ENCODE assay signal across 33 mouse cellular contexts in genomic region chr5:135918593-135918992, GRCm38 (mm10). TPM values are rescaled to one million over a fixed set of nuclear protein-coding genes. Genes with fewer than 3 reads are reported as not detected.
DNase-seq lines count a peak whose midpoint lies in the region; ATAC-seq and TF ChIP-seq lines count a peak whose summit lies in the region.
"Had no signal": no experiment of that assay in that cellular context is flagged by ENCODE, and none has a peak within 500 bp of the region (broad histone marks: within the 10 kb centered on the region; RNA-seq: fewer than 3 reads in every experiment).

No protein-coding gene starts in this region.

- no peak for DNase-seq in kidney, postnatal 0 days (ENCODE audit: low spot score)
- DNase-seq in midbrain, postnatal 0 days (ENCODE audit: low spot score) = no peak
- no peak for DNase-seq in midbrain, embryonic 11.5 days (ENCODE audit: low spot score, missing footprints)
- peak; percentile 61 for DNase-seq in ZHBTc4 (ENCODE audit: low read depth, low spot score)
- DNase-seq in right cerebral cortex, postnatal 36 days (ENCODE audit: low spot score in 2 of 2) = no peak
- no peak for DNase-seq in cerebellum, adult 11 months
- DNase-seq: adrenal gland, postnatal 25 days; B cell, adult 2 months; cerebellum, adult 8-10 months; heart, postnatal 10 days; kidney, adult 8-10 months; kidney, postnatal 14 days; lung, adult 18-20 months; lung, postnatal 36 days; right cerebral cortex, postnatal 25 days; spleen, adult 18-20 months; thymus, adult 18-20 months; thymus, postnatal 36 days had no signal

- H3K9ac ChIP-seq in kidney, postnatal 0 days (ENCODE audit: low read depth, low read length) = no peak overlapping the region
- H3K9ac ChIP-seq in kidney, embryonic 15.5 days = no peak overlapping the region
- H3K9ac ChIP-seq in midbrain, postnatal 0 days (replicated peaks; ENCODE audit: low read length, poor library complexity, severe bottlenecking) = no peak overlapping the region
- H3K9ac ChIP-seq in midbrain, embryonic 11.5 days (ENCODE audit: low read length) = no peak overlapping the region
- H3K9ac ChIP-seq: embryonic facial prominence, embryonic 15.5 days; forebrain, embryonic 12.5 days; heart, embryonic 13.5 days; hindbrain, embryonic 14.5 days; limb, embryonic 13.5 days; midbrain, embryonic 13.5 days had no signal

- peaks cover 19% of the 10 kb centered on the region for H3K36me3 ChIP-seq in kidney, postnatal 0 days (ENCODE audit: insufficient read depth, low read length)
- peaks cover 90% of the 10 kb centered on the region for H3K36me3 ChIP-seq in kidney, embryonic 15.5 days
- H3K36me3 ChIP-seq in midbrain, postnatal 0 days (ENCODE audit: insufficient read depth, low read length) = peaks cover 21% of the 10 kb centered on the region
- H3K36me3 ChIP-seq in midbrain, embryonic 11.5 days (ENCODE audit: control insufficient read depth, insufficient read depth, low read length) = peaks cover 37% of the 10 kb centered on the region

- no peak overlapping the region for H3K4me2 ChIP-seq in kidney, postnatal 0 days (ENCODE audit: low read length)
- no peak overlapping the region for H3K4me2 ChIP-seq in kidney, embryonic 15.5 days
- H3K4me2 ChIP-seq in midbrain, postnatal 0 days (ENCODE audit: low read depth, low read length, poor library complexity, severe bottlenecking) = no peak overlapping the region
- no peak overlapping the region for H3K4me2 ChIP-seq in midbrain, embryonic 11.5 days
- H3K4me2 ChIP-seq: embryonic facial prominence, embryonic 15.5 days; forebrain, embryonic 12.5 days; heart, embryonic 13.5 days; hindbrain, embryonic 14.5 days; limb, embryonic 13.5 days; liver, embryonic 11.5 days; midbrain, embryonic 13.5 days had no signal

- peak; percentile 21; the same call in 1 of the 2 replicates for TF ChIP-seq CTCF in kidney, postnatal 0 days (IDR thresholded peaks at IDR 0.05; ENCODE audit: low read depth)
- TF ChIP-seq CTCF in midbrain, postnatal 0 days (IDR thresholded peaks at IDR 0.05) = peak; percentile 22

- no peak overlapping the region for H3K27ac ChIP-seq in kidney, postnatal 0 days
- no peak overlapping the region for H3K27ac ChIP-seq in kidney, embryonic 15.5 days
- no peak overlapping the region for H3K27ac ChIP-seq in midbrain, postnatal 0 days (ENCODE audit: low read depth, low read length)
- no peak overlapping the region for H3K27ac ChIP-seq in midbrain, embryonic 11.5 days (ENCODE audit: low read depth, low read length)
- H3K27ac ChIP-seq: embryonic facial prominence, embryonic 10.5 days; embryonic facial prominence, embryonic 15.5 days; forebrain, embryonic 12.5 days; heart, embryonic 13.5 days; hindbrain, embryonic 14.5 days; limb, embryonic 13.5 days; midbrain, embryonic 13.5 days had no signal

- ATAC-seq in kidney, postnatal 0 days (replicated peaks; ENCODE audit: low FRiP score, low read depth) = no peak
- ATAC-seq in kidney, embryonic 15.5 days (replicated peaks; ENCODE audit: low FRiP score) = no peak
- ATAC-seq in midbrain, postnatal 0 days (ENCODE audit: low FRiP score) = no peak
- no peak for ATAC-seq in midbrain, embryonic 11.5 days (ENCODE audit: low FRiP score)
- ATAC-seq: Patski had no signal

- no peaks in the 10 kb centered on the region; the same call in 1 of the 2 replicates for H3K4me1 ChIP-seq in kidney, postnatal 0 days (replicated peaks; ENCODE audit: insufficient read depth, low read length)
- H3K4me1 ChIP-seq in kidney, embryonic 15.5 days = peaks cover 8% of the 10 kb centered on the region; the same call in 1 of the 2 replicates
- no peaks in the 10 kb centered on the region for H3K4me1 ChIP-seq in midbrain, postnatal 0 days (ENCODE audit: insufficient read depth, low read length)
- no peaks in the 10 kb centered on the region for H3K4me1 ChIP-seq in midbrain, embryonic 11.5 days (ENCODE audit: control insufficient read depth, insufficient read depth, low read length)
- H3K4me1 ChIP-seq: embryonic facial prominence, embryonic 10.5 days; forebrain, embryonic 12.5 days; limb, embryonic 13.5 days had no signal

- no peak overlapping the region for H3K4me3 ChIP-seq in kidney, postnatal 0 days (replicated peaks; ENCODE audit: low read depth, low read length)
- no peak overlapping the region for H3K4me3 ChIP-seq in kidney, embryonic 15.5 days (replicated peaks)
- no peak overlapping the region for H3K4me3 ChIP-seq in midbrain, postnatal 0 days (ENCODE audit: low read depth, low read length)
- H3K4me3 ChIP-seq in midbrain, embryonic 11.5 days (ENCODE audit: low read depth, low read length) = no peak overlapping the region
- H3K4me3 ChIP-seq: embryonic facial prominence, embryonic 10.5 days; embryonic facial prominence, embryonic 15.5 days; forebrain, embryonic 12.5 days; heart, embryonic 13.5 days; limb, embryonic 13.5 days; megakaryocyte, embryonic 14.5 days; midbrain, embryonic 13.5 days had no signal

- WGBS in kidney, postnatal 0 days = 94% methylated on average over 5 of the region's 5 CpGs
- WGBS in kidney, embryonic 15.5 days = 94% methylated on average over 5 of the region's 5 CpGs
- 96% methylated on average over 5 of the region's 5 CpGs for WGBS in midbrain, postnatal 0 days
- WGBS in midbrain, embryonic 11.5 days = 95% methylated on average over 5 of the region's 5 CpGs

- H3K27me3 ChIP-seq in kidney, postnatal 0 days (ENCODE audit: insufficient read depth, low read length) = no peaks in the 10 kb centered on the region
- H3K27me3 ChIP-seq in kidney, embryonic 15.5 days = no peaks in the 10 kb centered on the region
- H3K27me3 ChIP-seq in midbrain, postnatal 0 days (ENCODE audit: insufficient read depth, low read length) = no peaks in the 10 kb centered on the region
- no peaks in the 10 kb centered on the region; the same call in 1 of the 2 replicates for H3K27me3 ChIP-seq in midbrain, embryonic 11.5 days (ENCODE audit: control insufficient read depth, insufficient read depth, low read length)
- H3K27me3 ChIP-seq: embryonic facial prominence, embryonic 15.5 days; forebrain, embryonic 12.5 days; heart, embryonic 13.5 days; limb, embryonic 13.5 days; megakaryocyte, embryonic 14.5 days; midbrain, embryonic 13.5 days; Patski had no signal

- no peaks in the 10 kb centered on the region for H3K9me3 ChIP-seq in kidney, postnatal 0 days (replicated peaks; ENCODE audit: low read length)
- no peaks in the 10 kb centered on the region for H3K9me3 ChIP-seq in kidney, embryonic 15.5 days (replicated peaks)
- H3K9me3 ChIP-seq in midbrain, postnatal 0 days (ENCODE audit: low read length) = no peaks in the 10 kb centered on the region
- no peaks in the 10 kb centered on the region for H3K9me3 ChIP-seq in midbrain, embryonic 11.5 days (ENCODE audit: control insufficient read depth, low read length)
- H3K9me3 ChIP-seq: embryonic facial prominence, embryonic 10.5 days; embryonic facial prominence, embryonic 15.5 days; forebrain, embryonic 12.5 days; G1E; heart, embryonic 13.5 days; limb, embryonic 13.5 days; megakaryocyte, embryonic 14.5 days; midbrain, embryonic 13.5 days had no signal

RNA-seq across cellular contexts. Expression of gene Ywhag, which starts 15.8 kb away (rescaled TPM):
- 89.4 and 105 TPM in 2 replicates for polyA plus RNA-seq in kidney, postnatal 0 days (2015; fragmentation: Nextera tagmentation; extraction: Ambion mirVana)
- 179 and 189 TPM in 2 replicates for polyA plus RNA-seq in kidney, embryonic 15.5 days (2015; fragmentation: Nextera tagmentation; extraction: Ambion mirVana)
- 357 and 411 TPM in 2 replicates for total RNA-seq in midbrain, postnatal 0 days (2014; rRNA removed)
- polyA plus RNA-seq in midbrain, postnatal 0 days (2015; fragmentation: Nextera tagmentation; extraction: Ambion mirVana) = 906 and 919 TPM in 2 replicates
- 182 and 188 TPM in 2 replicates for polyA plus RNA-seq in midbrain, embryonic 11.5 days (2014; fragmentation: Nextera tagmentation; extraction: Ambion mirVana)

RNA-seq across cellular contexts. Expression of gene Hspb1, which starts 30.9 kb away (rescaled TPM):
- polyA plus RNA-seq in kidney, postnatal 0 days (2015; fragmentation: Nextera tagmentation; extraction: Ambion mirVana) = 99.9 and 113 TPM in 2 replicates
- polyA plus RNA-seq in kidney, embryonic 15.5 days (2015; fragmentation: Nextera tagmentation; extraction: Ambion mirVana) = 70.0 and 72.9 TPM in 2 replicates
- 26.2 and 28.8 TPM in 2 replicates for total RNA-seq in midbrain, postnatal 0 days (2014; rRNA removed)
- polyA plus RNA-seq in midbrain, postnatal 0 days (2015; fragmentation: Nextera tagmentation; extraction: Ambion mirVana) = 19.2 and 19.3 TPM in 2 replicates
- polyA plus RNA-seq in midbrain, embryonic 11.5 days (2014; fragmentation: Nextera tagmentation; extraction: Ambion mirVana) = 8.7 and 9.9 TPM in 2 replicates
- total RNA-seq: G1E; hematopoietic stem cell, adult 5-6 weeks; monocyte, adult 5-6 weeks; neutrophil, adult 5-6 weeks had no signal
- polyA plus RNA-seq: G1E had no signal

RNA-seq across cellular contexts. Expression of gene Ssc4d, which starts 55.7 kb away (rescaled TPM):
- 6.7 and 7.5 TPM in 2 replicates for polyA plus RNA-seq in kidney, postnatal 0 days (2015; fragmentation: Nextera tagmentation; extraction: Ambion mirVana)
- 9.6 and 10.1 TPM in 2 replicates for polyA plus RNA-seq in kidney, embryonic 15.5 days (2015; fragmentation: Nextera tagmentation; extraction: Ambion mirVana)
- total RNA-seq in midbrain, postnatal 0 days (2014; rRNA removed) = 8.0 and 8.9 TPM in 2 replicates
- 3.6 TPM in 2 replicates for polyA plus RNA-seq in midbrain, postnatal 0 days (2015; fragmentation: Nextera tagmentation; extraction: Ambion mirVana)
- polyA plus RNA-seq in midbrain, embryonic 11.5 days (2014; fragmentation: Nextera tagmentation; extraction: Ambion mirVana) = 0.68 and 0.86 TPM in 2 replicates
